Mouse (Mus musculus): ENCODE measurements at regions not wholly inside any gene's neighbourhood (a gene's known extent, or its start where the extent isn't known, plus 50 kb on each side); places are given as distances from the start of the nearest gene placed in this dataset.

DNA sequence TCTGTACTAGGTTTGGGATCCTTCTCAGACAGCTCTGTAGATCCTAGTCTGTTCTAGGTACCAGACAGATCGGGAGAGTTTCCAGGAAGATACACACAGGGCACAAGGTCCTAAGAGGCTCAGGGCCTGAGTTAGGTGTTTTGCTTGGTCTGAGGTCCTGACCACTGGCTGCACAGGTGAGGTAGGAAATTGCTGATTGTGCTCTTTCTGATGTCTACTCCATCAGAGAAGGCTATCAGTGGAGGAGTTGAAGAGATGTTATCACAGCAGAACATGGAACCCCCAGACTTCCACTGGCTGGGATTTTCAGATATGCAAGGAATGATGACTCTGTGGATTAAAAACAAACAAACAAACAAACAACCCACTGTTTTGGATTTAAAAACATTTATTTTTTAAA is 61.1 kb downstream of the Rrm2 start:
- no peaks in the 10 kb centered on the region for H3K36me3 ChIP-seq (replicated peaks in 1 of 2; ENCODE audit: control insufficient read depth in 1 of 2, insufficient read depth in 1 of 2, low read length in 1 of 2)
- H3K4me3 ChIP-seq (replicated peaks in 1 of 3; ENCODE audit: low read depth in 2 of 3, low read length in 2 of 3, poor library complexity in 1 of 3): no peak overlapping the region
- no peaks in the 10 kb centered on the region for H3K4me1 ChIP-seq (ENCODE audit: control insufficient read depth in 1 of 2, insufficient read depth in 2 of 2)
- no peak overlapping the region for H3K27ac ChIP-seq (ENCODE audit: insufficient read depth, low read depth)
- H3K27me3 ChIP-seq (replicated peaks): no peaks in the 10 kb centered on the region
- H3K79me2 ChIP-seq (replicated peaks; ENCODE audit: control insufficient read depth, extremely low read depth, insufficient read depth, poor library complexity, severe bottlenecking): no peaks in the 10 kb centered on the region
- dilution Hi-C loops (cut with MboI; ENCODE audit: extremely low pct_ligation_motif_present, extremely low pct_unique_long_range_greater_than_20kb, low sequenced_read_pairs): no loop called here
- TF ChIP-seq MAFK (IDR thresholded peaks at IDR 0.05; ENCODE audit: insufficient replicate concordance, low read length) (peak; percentile 55; the same call in 1 of the 2 replicates), CHD1 (IDR thresholded peaks at IDR 0.05; ENCODE audit: low read depth, low read length) (no peak)
- DNase-seq (ENCODE audit: extremely low read depth): no peak
- in situ Hi-C loops (cut with MboI; ENCODE audit: low pct_ligation_motif_present, low pct_unique_long_range_greater_than_20kb, low sequenced_read_pairs): no loop called here
- H3K9ac ChIP-seq (ENCODE audit: insufficient read depth, low read depth): no peak overlapping the region
- H3K9me3 ChIP-seq (replicated peaks; ENCODE audit: low read length): no peaks in the 10 kb centered on the region
- no peak overlapping the region for H3K4me2 ChIP-seq (ENCODE audit: insufficient read depth, low read depth, poor library complexity, severe bottlenecking)

- DNase-seq (ENCODE audit: extremely low read depth): no peak
These were observed 57.9 kb upstream of the Mboat2 start for GRCm38 (mm10) chr12:24772807-24773206.

GRCm38 (mm10) chr12:24777761-24778160 is 52.9 kb upstream of the Mboat2 start:
- DNase-seq (ENCODE audit: extremely low read depth): no peak
- in situ Hi-C loops (cut with MboI; ENCODE audit: low pct_ligation_motif_present, low pct_unique_long_range_greater_than_20kb, low sequenced_read_pairs): no loop called here
- H3K4me2 ChIP-seq (ENCODE audit: insufficient read depth, low read depth, poor library complexity, severe bottlenecking): no peak overlapping the region
- no peaks in the 10 kb centered on the region for H3K36me3 ChIP-seq (replicated peaks in 1 of 2; ENCODE audit: control insufficient read depth in 1 of 2, insufficient read depth in 1 of 2, low read length in 1 of 2)
- H3K79me2 ChIP-seq (replicated peaks; ENCODE audit: control insufficient read depth, extremely low read depth, insufficient read depth, poor library complexity, severe bottlenecking): no peaks in the 10 kb centered on the region
- dilution Hi-C loops (cut with MboI; ENCODE audit: extremely low pct_ligation_motif_present, extremely low pct_unique_long_range_greater_than_20kb, low sequenced_read_pairs): no loop called here
- H3K27ac ChIP-seq (ENCODE audit: insufficient read depth, low read depth): no peak overlapping the region
- H3K4me1 ChIP-seq (ENCODE audit: control insufficient read depth in 1 of 2, insufficient read depth in 2 of 2): peaks cover 0 to 5% of the 10 kb centered on the region in 2 experiments; a peak in 1 of 4 replicates
- H3K4me3 ChIP-seq (replicated peaks in 1 of 3; ENCODE audit: low read depth in 2 of 3, low read length in 2 of 3, poor library complexity in 1 of 3): no peak overlapping the region
- no peaks in the 10 kb centered on the region for H3K9me3 ChIP-seq (replicated peaks; ENCODE audit: low read length)
- no peak overlapping the region for H3K9ac ChIP-seq (ENCODE audit: insufficient read depth, low read depth)
- no peaks in the 10 kb centered on the region for H3K27me3 ChIP-seq (replicated peaks)
- TF ChIP-seq MAX (IDR thresholded peaks at IDR 0.05; ENCODE audit: low read length): no peak
- no peak for TF ChIP-seq UBTF (IDR thresholded peaks at IDR 0.05; ENCODE audit: low read depth, low read length)
- no peak for TF ChIP-seq NRF1 (IDR thresholded peaks at IDR 0.05; ENCODE audit: low read depth, low read length)
- TF ChIP-seq JUN (IDR thresholded peaks at IDR 0.05; ENCODE audit: insufficient read depth, low read depth, low read length): no peak
- no peak for TF ChIP-seq SMC3 (IDR thresholded peaks at IDR 0.05; ENCODE audit: low read depth, low read length)
- TF ChIP-seq MAZ (IDR thresholded peaks at IDR 0.05; ENCODE audit: low read depth, low read length): no peak
- no peak for TF ChIP-seq USF1 (IDR thresholded peaks at IDR 0.05; ENCODE audit: low read depth, low read length)
- no peak for TF ChIP-seq RCOR1 (conservative IDR thresholded peaks at IDR 0.05; ENCODE audit: low read depth, low read length)
- TF ChIP-seq TBP (conservative IDR thresholded peaks at IDR 0.05; ENCODE audit: low read depth, low read length): no peak
- no peak for TF ChIP-seq BHLHE40 (IDR thresholded peaks at IDR 0.05; ENCODE audit: low read depth, low read length)
- TF ChIP-seq ETS1 (conservative IDR thresholded peaks at IDR 0.05; ENCODE audit: low read depth, low read length): no peak
- no peak for TF ChIP-seq POLR2AphosphoS2 (IDR thresholded peaks at IDR 0.05; ENCODE audit: low read depth, low read length)
- no peak for TF ChIP-seq IRF4 (IDR thresholded peaks at IDR 0.05; ENCODE audit: low read depth, low read length)
- no peak for TF ChIP-seq TCF12 (IDR thresholded peaks at IDR 0.05; ENCODE audit: low read depth, low read length)
- TF ChIP-seq ZNF384 (IDR thresholded peaks at IDR 0.05; ENCODE audit: low read depth, low read length): no peak
- no peak for TF ChIP-seq HCFC1 (IDR thresholded peaks at IDR 0.05; ENCODE audit: low read depth, low read length)
- no peak for TF ChIP-seq POLR2A (IDR thresholded peaks at IDR 0.05; ENCODE audit: low read depth, low read length)
- TF ChIP-seq SIN3A (IDR thresholded peaks at IDR 0.05; ENCODE audit: low read length): no peak
- TF ChIP-seq E2F4 (IDR thresholded peaks at IDR 0.05; ENCODE audit: insufficient replicate concordance, low read depth, low read length): no peak

More at GRCm38 (mm10) chr12:24772807-24773206, 57.9 kb upstream of the Mboat2 start:
- Histone ChIP-seq H3K9ac (ENCODE audit: insufficient read depth, low read depth) (no peak overlapping the region), H3K27me3 (replicated peaks) (no peaks in the 10 kb centered on the region), H3K9me3 (replicated peaks; ENCODE audit: low read length) (no peaks in the 10 kb centered on the region), H3K36me3 (replicated peaks in 1 of 2; ENCODE audit: control insufficient read depth in 1 of 2, insufficient read depth in 1 of 2, low read length in 1 of 2) (no peaks in the 10 kb centered on the region), H3K4me1 (ENCODE audit: control insufficient read depth in 1 of 2, insufficient read depth in 2 of 2) (no peaks in the 10 kb centered on the region), H3K4me3 (replicated peaks in 1 of 3; ENCODE audit: low read depth in 2 of 3, low read length in 2 of 3, poor library complexity in 1 of 3) (no peak overlapping the region), H3K4me2 (ENCODE audit: insufficient read depth, low read depth, poor library complexity, severe bottlenecking) (no peak overlapping the region), H3K27ac (ENCODE audit: insufficient read depth, low read depth) (no peak overlapping the region), H3K79me2 (replicated peaks; ENCODE audit: control insufficient read depth, extremely low read depth, insufficient read depth, poor library complexity, severe bottlenecking) (no peaks in the 10 kb centered on the region)
- dilution Hi-C loops (cut with MboI; ENCODE audit: extremely low pct_ligation_motif_present, extremely low pct_unique_long_range_greater_than_20kb, low sequenced_read_pairs): no loop called here
- TF ChIP-seq MAFK (IDR thresholded peaks at IDR 0.05; ENCODE audit: insufficient replicate concordance, low read length) (no peak), MXI1 (IDR thresholded peaks at IDR 0.05; ENCODE audit: low read depth, low read length) (no peak), SIN3A (IDR thresholded peaks at IDR 0.05; ENCODE audit: low read length) (no peak), TCF12 (IDR thresholded peaks at IDR 0.05; ENCODE audit: low read depth, low read length) (no peak), NRF1 (IDR thresholded peaks at IDR 0.05; ENCODE audit: low read depth, low read length) (no peak), KAT2A (IDR thresholded peaks at IDR 0.05; ENCODE audit: insufficient replicate concordance, low read length) (no peak), ZNF384 (IDR thresholded peaks at IDR 0.05; ENCODE audit: low read depth, low read length) (no peak), MAX (IDR thresholded peaks at IDR 0.05; ENCODE audit: low read length) (no peak), GABPA (IDR thresholded peaks at IDR 0.05; ENCODE audit: insufficient replicate concordance, low read depth, low read length) (no peak), ZKSCAN1 (IDR thresholded peaks at IDR 0.05; ENCODE audit: borderline replicate concordance, low read depth, low read length) (no peak), CTCF (conservative IDR thresholded peaks at IDR 0.05 in 1 of 2, IDR thresholded peaks at IDR 0.05 in 1 of 2; ENCODE audit: low read depth in 2 of 2, low read length in 2 of 2) (no peak), IRF4 (IDR thresholded peaks at IDR 0.05; ENCODE audit: low read depth, low read length) (no peak), POLR2A (IDR thresholded peaks at IDR 0.05; ENCODE audit: low read depth, low read length) (no peak), USF1 (IDR thresholded peaks at IDR 0.05; ENCODE audit: low read depth, low read length) (no peak), JUND (conservative IDR thresholded peaks at IDR 0.05; ENCODE audit: low read depth, low read length) (no peak), NELFE (IDR thresholded peaks at IDR 0.05; ENCODE audit: low read depth, low read length) (no peak), EP300 (IDR thresholded peaks at IDR 0.05; ENCODE audit: low read length) (no peak), UBTF (IDR thresholded peaks at IDR 0.05; ENCODE audit: low read depth, low read length) (no peak), CHD1 (IDR thresholded peaks at IDR 0.05; ENCODE audit: low read depth, low read length) (no peak)
- in situ Hi-C loops (cut with MboI; ENCODE audit: low pct_ligation_motif_present, low pct_unique_long_range_greater_than_20kb, low sequenced_read_pairs): no loop called here

All from CH12.LX (cell line).